Mouse (Mus musculus) myocyte (in vitro differentiated cells): ENCODE measurements at regions not wholly inside any gene's neighbourhood (a gene's known extent, or its start where the extent isn't known, plus 50 kb on each side); places are given as distances from the start of the nearest gene placed in this dataset.

Experiments used
- MYOD1 ChIP-seq, 3 experiments: IDR thresholded peaks; one replicate each; pipeline ENCODE4 v1.6.1; 2011; ENCODE audit warnings: control low read depth in 2 of 3, low read depth in 2 of 3, mild to moderate bottlenecking in 2 of 3, moderate library complexity in 1 of 3; ENCODE audit not compliant: insufficient read length in 2 of 3, control insufficient read depth in 1 of 3
- POLR2A ChIP-seq: IDR thresholded peaks from one replicate; pipeline ENCODE4 v1.6.1; 2011; ENCODE audit warnings: low read depth, mild to moderate bottlenecking, control low read depth, moderate library complexity; ENCODE audit not compliant: insufficient read length
- USF1 ChIP-seq: IDR thresholded peaks from one replicate; pipeline ENCODE4 v1.6.1; 2011; ENCODE audit warnings: low read depth, mild to moderate bottlenecking, control low read depth, moderate library complexity

DNA sequence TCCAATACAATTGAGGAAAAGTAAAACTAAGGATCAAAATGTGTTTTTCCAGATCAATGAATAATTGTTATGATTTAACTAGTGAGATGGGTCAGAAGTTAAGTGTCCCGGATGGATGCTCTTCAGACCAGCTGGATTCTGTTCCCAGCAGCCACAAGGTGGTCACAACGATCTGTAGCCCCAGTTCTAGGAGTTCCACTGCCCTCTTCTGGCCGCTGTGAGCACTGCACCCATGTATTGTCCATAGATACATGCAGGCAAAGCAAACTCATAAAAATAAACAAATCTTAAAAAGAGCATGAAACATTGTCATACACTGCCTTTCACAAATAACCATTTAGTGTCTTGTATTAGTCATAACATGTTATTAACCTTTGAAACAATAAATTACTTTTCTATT, 96.3 kb upstream of the Gk2 start:
- TF ChIP-seq POLR2A (no peak), MYOD1 (IDR thresholded peaks at IDR 0.05; ENCODE audit: control insufficient read depth in 1 of 3, insufficient read length in 2 of 3, low read depth in 2 of 3) (no peak), USF1 (no peak)
